Mouse (Mus musculus) MEL (cell line): ENCODE measurements at regions not wholly inside any gene's neighbourhood (a gene's known extent, or its start where the extent isn't known, plus 50 kb on each side); places are given as distances from the start of the nearest gene placed in this dataset.

Source experiments
- DNase-seq: peaks from one replicate; pipeline ENCODE4 v3.0.0; 2011; ENCODE audit warnings: low read depth, low spot score
- H3K27ac ChIP-seq: 2 replicates; pipeline ENCODE4 v1.5.1; 2012; ENCODE audit warnings: low read depth, mild to moderate bottlenecking, control low read depth, low read length, moderate library complexity; ENCODE audit not compliant: control insufficient read depth
- H3K27me3 ChIP-seq, 2 experiments: fragments of 150-350 bp in 1 of 2; sonication (generic) in 1 of 2; 2 replicates each; pipeline ENCODE4 v1.6.1; 2012; ENCODE audit warnings: low read length in 2 of 2, mild to moderate bottlenecking in 2 of 2, improper control_type of control experiment in 1 of 2, moderate library complexity in 1 of 2; ENCODE audit not compliant: insufficient read depth in 2 of 2, control insufficient read depth in 1 of 2
- H3K36me3 ChIP-seq, 2 experiments: 2 replicates each; pipeline ENCODE4 v1.6.1; 2012 to 2014; ENCODE audit warnings: low read length in 2 of 2, improper control_type of control experiment in 1 of 2, inconsistent platforms in 1 of 2, mild to moderate bottlenecking in 1 of 2; ENCODE audit not compliant: insufficient read depth in 2 of 2, control insufficient read depth in 1 of 2
- H3K4me1 ChIP-seq, 2 experiments: fragments of 150-350 bp in 1 of 2; sonication (generic) in 1 of 2; 2 replicates each; pipeline ENCODE4 v1.6.1; 2012; ENCODE audit warnings: low read length in 2 of 2, improper control_type of control experiment in 1 of 2, mild to moderate bottlenecking in 1 of 2; ENCODE audit not compliant: insufficient read depth in 2 of 2, control insufficient read depth in 1 of 2
- H3K4me3 ChIP-seq, 2 experiments: fragments of 150-350 bp in 1 of 2; sonication (generic) in 1 of 2; 2 replicates each; pipeline ENCODE4 v1.5.1; 2012; ENCODE audit warnings: low read depth in 2 of 2, low read length in 2 of 2, mild to moderate bottlenecking in 2 of 2, moderate library complexity in 2 of 2, control low read depth in 1 of 2, improper control_type of control experiment in 1 of 2; ENCODE audit not compliant: control insufficient read depth in 1 of 2, insufficient read depth in 1 of 2
- H3K79me2 ChIP-seq: 2 replicates; pipeline ENCODE4 v1.6.1; 2012; ENCODE audit warnings: mild to moderate bottlenecking, low read length, moderate library complexity; ENCODE audit not compliant: control insufficient read depth, poor library complexity, insufficient read depth
- H3K9ac ChIP-seq: 2 replicates; pipeline ENCODE4 v1.6.1; 2012; ENCODE audit warnings: low read depth, mild to moderate bottlenecking, control low read depth, low read length, moderate library complexity; ENCODE audit not compliant: control insufficient read depth, poor library complexity, severe bottlenecking
- H3K9me3 ChIP-seq: fragments of 150-350 bp; sonication (generic); replicated peaks from 2 replicates; pipeline ENCODE4 v1.6.1; 2012; ENCODE audit warnings: mild to moderate bottlenecking, low read length, improper control_type of control experiment, moderate library complexity; ENCODE audit not compliant: insufficient read depth
- BHLHE40 ChIP-seq: IDR thresholded peaks from 2 replicates; pipeline ENCODE4 v1.6.1; 2012; ENCODE audit warnings: low read depth, mild to moderate bottlenecking, inconsistent platforms, low read length, improper control_type of control experiment, borderline replicate concordance
- CHD2 ChIP-seq: IDR thresholded peaks from 2 replicates; pipeline ENCODE4 v1.6.1; 2011; ENCODE audit warnings: low read length, improper control_type of control experiment
- CTCF ChIP-seq, 3 experiments: IDR thresholded peaks in 2 of 3; conservative IDR thresholded peaks in 1 of 3; 2 replicates each; pipeline ENCODE4 v1.5.1; 2011 to 2012; ENCODE audit warnings: low read length in 3 of 3, low read depth in 2 of 3, mild to moderate bottlenecking in 2 of 3, improper control_type of control experiment in 1 of 3, inconsistent platforms in 1 of 3, mixed read lengths in 1 of 3, moderate library complexity in 1 of 3; ENCODE audit not compliant: control insufficient read depth in 1 of 3, insufficient read depth in 1 of 3, poor library complexity in 1 of 3, severe bottlenecking in 1 of 3
- EP300 ChIP-seq, 2 experiments: IDR thresholded peaks; 2 replicates each; pipeline ENCODE4 v1.6.1; 2011; ENCODE audit warnings: improper control_type of control experiment in 2 of 2, low read length in 2 of 2, low read depth in 1 of 2, mild to moderate bottlenecking in 1 of 2
- ETS1 ChIP-seq: IDR thresholded peaks from 2 replicates; pipeline ENCODE4 v1.6.1; 2012; ENCODE audit warnings: low read depth, mild to moderate bottlenecking, inconsistent platforms, low read length, improper control_type of control experiment, moderate library complexity
- GATA1 ChIP-seq: IDR thresholded peaks from 2 replicates; pipeline ENCODE4 v1.6.1; 2011; ENCODE audit warnings: low read depth, low read length, improper control_type of control experiment
- HCFC1 ChIP-seq: IDR thresholded peaks from 2 replicates; pipeline ENCODE4 v1.6.1; 2012; ENCODE audit warnings: low read depth, mild to moderate bottlenecking, inconsistent platforms, low read length, improper control_type of control experiment, moderate library complexity
- KAT2A ChIP-seq: conservative IDR thresholded peaks from 2 replicates; pipeline ENCODE4 v1.6.1; 2012; ENCODE audit warnings: low read depth, low read length, improper control_type of control experiment, inconsistent platforms
- MAFK ChIP-seq: IDR thresholded peaks from 2 replicates; pipeline ENCODE4 v1.6.1; 2011; ENCODE audit warnings: low read depth, mild to moderate bottlenecking, low read length, improper control_type of control experiment, borderline replicate concordance
- MAZ ChIP-seq: IDR thresholded peaks from 2 replicates; pipeline ENCODE4 v1.6.1; 2012; ENCODE audit warnings: low read depth, mild to moderate bottlenecking, inconsistent platforms, low read length, improper control_type of control experiment
- MXI1 ChIP-seq: IDR thresholded peaks from 2 replicates; pipeline ENCODE4 v1.6.1; 2011; ENCODE audit warnings: mild to moderate bottlenecking, low read depth, low read length, improper control_type of control experiment
- NRF1 ChIP-seq: IDR thresholded peaks from 2 replicates; pipeline ENCODE4 v1.6.1; 2014; ENCODE audit warnings: low read depth, mild to moderate bottlenecking, inconsistent platforms, low read length, improper control_type of control experiment, moderate library complexity; ENCODE audit not compliant: poor library complexity, insufficient read depth, severe bottlenecking
- RAD21 ChIP-seq: IDR thresholded peaks from 2 replicates; pipeline ENCODE4 v1.6.1; 2011; ENCODE audit warnings: mild to moderate bottlenecking, low read depth, low read length, improper control_type of control experiment
- RCOR1 ChIP-seq: IDR thresholded peaks from 2 replicates; pipeline ENCODE4 v1.6.1; 2012; ENCODE audit warnings: low read depth, mild to moderate bottlenecking, inconsistent platforms, low read length, improper control_type of control experiment
- SIN3A ChIP-seq: IDR thresholded peaks from 2 replicates; pipeline ENCODE4 v1.6.1; 2012; ENCODE audit warnings: low read length, improper control_type of control experiment, inconsistent platforms
- SMC3 ChIP-seq: IDR thresholded peaks from 2 replicates; pipeline ENCODE4 v1.6.1; 2011; ENCODE audit warnings: low read depth, low read length, improper control_type of control experiment
- TAL1 ChIP-seq: IDR thresholded peaks from 2 replicates; pipeline ENCODE4 v1.6.1; 2012; ENCODE audit warnings: mild to moderate bottlenecking, inconsistent platforms, low read length, moderate library complexity, mixed read lengths
- TCF12 ChIP-seq: IDR thresholded peaks from 2 replicates; pipeline ENCODE4 v1.6.1; 2014; ENCODE audit warnings: low read depth, mild to moderate bottlenecking, inconsistent platforms, low read length, improper control_type of control experiment, moderate library complexity
- ZC3H11A ChIP-seq: IDR thresholded peaks from 2 replicates; pipeline ENCODE4 v1.6.1; 2012; ENCODE audit warnings: low read depth, mild to moderate bottlenecking, inconsistent platforms, low read length, improper control_type of control experiment
- ZMIZ1 ChIP-seq: IDR thresholded peaks from 2 replicates; pipeline ENCODE4 v1.6.1; 2012; ENCODE audit warnings: low read depth, mild to moderate bottlenecking, inconsistent platforms, low read length, improper control_type of control experiment, moderate library complexity

- no peak overlapping the region for H3K9ac ChIP-seq
- DNase-seq, result peak; percentile 1
- H3K79me2 ChIP-seq, result no peaks in the 10 kb centered on the region
- no peak overlapping the region for H3K4me3 ChIP-seq
- H3K27ac ChIP-seq, result no peak overlapping the region
- H3K9me3 ChIP-seq, result no peaks in the 10 kb centered on the region
- TF ChIP-seq CHD2, result no peak
- no peak for TF ChIP-seq HCFC1
- no peak for TF ChIP-seq MAFK
- TF ChIP-seq CTCF (IDR thresholded peaks at IDR 0.05 in 2 of 3, conservative IDR thresholded peaks at IDR 0.05 in 1 of 3; ENCODE audit: control insufficient read depth in 1 of 3, insufficient read depth in 1 of 3, low read depth in 2 of 3, low read length in 3 of 3, poor library complexity in 1 of 3, severe bottlenecking in 1 of 3), result no peak
- TF ChIP-seq MXI1, result no peak
- TF ChIP-seq SMC3, result no peak
- no peak for TF ChIP-seq GATA1
- no peak for TF ChIP-seq ETS1
- TF ChIP-seq TAL1, result no peak
- H3K4me1 ChIP-seq, result no peaks in the 10 kb centered on the region
- no peaks in the 10 kb centered on the region for H3K36me3 ChIP-seq
- no peaks in the 10 kb centered on the region for H3K27me3 ChIP-seq
Observed at GRCm38 (mm10) chr14:87901784-87902183, 485.3 kb downstream of the Tdrd3 start.

GRCm38 (mm10) chr14:87902416-87902815, 486.0 kb downstream of the Tdrd3 start:
- no peak overlapping the region for H3K9ac ChIP-seq
- H3K9me3 ChIP-seq, result no peaks in the 10 kb centered on the region
- H3K27me3 ChIP-seq, result no peaks in the 10 kb centered on the region
- peak; percentile 0 for DNase-seq
- TF ChIP-seq MAZ (no peak), ZMIZ1 (no peak), RAD21 (no peak), NRF1 (no peak), HCFC1 (no peak), KAT2A (no peak), MXI1 (no peak), ZC3H11A (no peak), BHLHE40 (no peak), EP300 (IDR thresholded peaks at IDR 0.05; ENCODE audit: low read depth in 1 of 2, low read length in 2 of 2) (no peak), TAL1 (no peak), TCF12 (no peak), CHD2 (no peak), SIN3A (no peak), MAFK (no peak), RCOR1 (no peak)
- no peaks in the 10 kb centered on the region for H3K79me2 ChIP-seq
- H3K4me3 ChIP-seq, result no peak overlapping the region
- no peak overlapping the region for H3K27ac ChIP-seq
- H3K36me3 ChIP-seq, result no peaks in the 10 kb centered on the region
- no peaks in the 10 kb centered on the region for H3K4me1 ChIP-seq
